15 mouse cellular contexts compared by ENCODE assay signal in the genomic region with DNA sequence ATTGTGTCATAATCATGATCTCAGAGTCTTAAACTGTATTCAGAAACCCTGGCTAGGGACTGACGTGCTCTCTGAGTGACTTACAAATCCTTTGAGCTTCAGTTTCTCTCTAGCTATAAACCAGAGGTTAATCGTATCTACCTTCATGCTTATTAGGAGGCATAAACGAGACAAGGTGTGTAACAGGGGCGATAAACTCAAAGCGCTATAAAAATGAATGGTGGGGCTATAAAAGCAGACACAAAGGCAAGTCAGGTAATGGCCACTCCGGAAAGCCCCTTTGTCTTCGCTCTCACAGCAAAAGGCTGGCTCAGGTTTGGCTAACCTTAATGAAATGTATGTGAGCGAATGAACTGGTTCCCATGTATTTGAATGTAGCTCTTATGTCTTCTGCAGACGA.
"Had no signal": no experiment of that assay in that cellular context is flagged by ENCODE, and none has a peak within 500 bp of the region (broad histone marks: within the 10 kb centered on the region; RNA-seq: fewer than 3 reads in every experiment).

No protein-coding gene starts in this region.

- H3K9me3 ChIP-seq: liver, embryonic 13.5 days; neural tube, embryonic 12.5 days had no signal

- DNase-seq: kidney, adult 2 months; kidney, postnatal 25 days; layer of hippocampus, postnatal 36 days; left cerebral cortex, postnatal 4 days; liver, embryonic 13.5 days; lung, embryonic 14.5 days; thymus, adult 2 months; thymus, postnatal 14 days; thymus, postnatal 4 days had no signal

- H3K4me2 ChIP-seq: liver, embryonic 13.5 days; lung, embryonic 14.5 days; midbrain, embryonic 12.5 days; midbrain, embryonic 15.5 days; neural tube, embryonic 12.5 days had no signal

- H3K27me3 ChIP-seq: midbrain, embryonic 12.5 days; midbrain, embryonic 15.5 days; neural tube, embryonic 12.5 days had no signal

- H3K4me3 ChIP-seq: liver, embryonic 13.5 days; midbrain, embryonic 12.5 days; midbrain, embryonic 15.5 days; neural tube, embryonic 12.5 days had no signal

- H3K4me1 ChIP-seq: liver, embryonic 13.5 days; midbrain, embryonic 12.5 days; midbrain, embryonic 15.5 days; neural tube, embryonic 12.5 days had no signal

- H3K36me3 ChIP-seq: liver, embryonic 13.5 days; midbrain, embryonic 12.5 days; midbrain, embryonic 15.5 days; neural tube, embryonic 12.5 days had no signal

- H3K9ac ChIP-seq: liver, embryonic 13.5 days; lung, embryonic 14.5 days; midbrain, embryonic 12.5 days; midbrain, embryonic 15.5 days; neural tube, embryonic 12.5 days had no signal

- H3K27ac ChIP-seq: kidney, postnatal 0 days; liver, embryonic 13.5 days; macrophage; midbrain, embryonic 12.5 days; midbrain, embryonic 15.5 days; neural tube, embryonic 12.5 days had no signal

- ATAC-seq: lung, postnatal 0 days; midbrain, embryonic 15.5 days had no signal
